Mouse (Mus musculus): ENCODE measurements around the gene Aprt. TPM values are rescaled to one million over a fixed set of nuclear protein-coding genes. Genes with fewer than 3 reads are reported as not detected.

Aprt gene
- total RNA-seq, 1 experiment from 2014 or later, result 87.1 TPM

- no peak for ATAC-seq (replicated peaks in 1 of 2; ENCODE audit: insufficient read depth in 1 of 2, low FRiP score in 2 of 2, low TSS enrichment in 1 of 2, low read depth in 1 of 2, poor library complexity in 2 of 2, severe bottlenecking in 2 of 2)
These were observed 4.9 kb downstream of the Aprt start for GRCm38 (mm10) chr8:122571750-122572267.

GRCm38 (mm10) chr8:122571153-122571552 is 5.6 kb downstream of the Aprt start:
- ATAC-seq (replicated peaks in 1 of 2; ENCODE audit: insufficient read depth in 1 of 2, low FRiP score in 2 of 2, low TSS enrichment in 1 of 2, low read depth in 1 of 2, poor library complexity in 2 of 2, severe bottlenecking in 2 of 2), result no peak

GRCm38 (mm10) chr8:122569996-122570395 is 6.7 kb downstream of the Aprt start:
- ATAC-seq (replicated peaks in 1 of 2; ENCODE audit: insufficient read depth in 1 of 2, low FRiP score in 2 of 2, low TSS enrichment in 1 of 2, low read depth in 1 of 2, poor library complexity in 2 of 2, severe bottlenecking in 2 of 2), result no peak

GRCm38 (mm10) chr8:122569329-122569728 is 7.4 kb downstream of the Aprt start:
- ATAC-seq (replicated peaks in 1 of 2; ENCODE audit: insufficient read depth in 1 of 2, low FRiP score in 2 of 2, low TSS enrichment in 1 of 2, low read depth in 1 of 2, poor library complexity in 2 of 2, severe bottlenecking in 2 of 2), result no peak

- no peak for ATAC-seq (replicated peaks in 1 of 2; ENCODE audit: insufficient read depth in 1 of 2, low FRiP score in 2 of 2, low TSS enrichment in 1 of 2, low read depth in 1 of 2, poor library complexity in 2 of 2, severe bottlenecking in 2 of 2)
These were observed 7.8 kb downstream of the Aprt start for GRCm38 (mm10) chr8:122568881-122569309.

GRCm38 (mm10) chr8:122568109-122568504 is 8.6 kb downstream of the Aprt start:
- ATAC-seq (replicated peaks in 1 of 2; ENCODE audit: insufficient read depth in 1 of 2, low FRiP score in 2 of 2, low TSS enrichment in 1 of 2, low read depth in 1 of 2, poor library complexity in 2 of 2, severe bottlenecking in 2 of 2), result no peak

GRCm38 (mm10) chr8:122567361-122568108 is 9.2 kb downstream of the Aprt start, which contains the start of gene Cdt1:
Cdt1 (plus strand) TSS chr8:122568015.
- ATAC-seq (replicated peaks in 1 of 2; ENCODE audit: insufficient read depth in 1 of 2, low FRiP score in 2 of 2, low TSS enrichment in 1 of 2, low read depth in 1 of 2, poor library complexity in 2 of 2, severe bottlenecking in 2 of 2), result peak; percentile 92

- no peak for ATAC-seq (replicated peaks in 1 of 2; ENCODE audit: insufficient read depth in 1 of 2, low FRiP score in 2 of 2, low TSS enrichment in 1 of 2, low read depth in 1 of 2, poor library complexity in 2 of 2, severe bottlenecking in 2 of 2)
These were observed 9.9 kb downstream of the Aprt start for GRCm38 (mm10) chr8:122566766-122567165.

- peak in 1 of 2 experiments; percentile 30; a peak in 1 of 4 replicates for ATAC-seq (replicated peaks in 1 of 2; ENCODE audit: insufficient read depth in 1 of 2, low FRiP score in 2 of 2, low TSS enrichment in 1 of 2, low read depth in 1 of 2, poor library complexity in 2 of 2, severe bottlenecking in 2 of 2)
These were observed 12.1 kb downstream of the Aprt start for GRCm38 (mm10) chr8:122564363-122565352.

GRCm38 (mm10) chr8:122561199-122561598 is 15.5 kb downstream of the Aprt start:
- no peak for ATAC-seq (replicated peaks in 1 of 2; ENCODE audit: insufficient read depth in 1 of 2, low FRiP score in 2 of 2, low TSS enrichment in 1 of 2, low read depth in 1 of 2, poor library complexity in 2 of 2, severe bottlenecking in 2 of 2)

- ATAC-seq (replicated peaks in 1 of 2; ENCODE audit: insufficient read depth in 1 of 2, low FRiP score in 2 of 2, low TSS enrichment in 1 of 2, low read depth in 1 of 2, poor library complexity in 2 of 2, severe bottlenecking in 2 of 2), result no peak
These were observed 17.9 kb downstream of the Aprt start for GRCm38 (mm10) chr8:122558671-122559349.

GRCm38 (mm10) chr8:122557248-122558038 is 19.3 kb downstream of the Aprt start:
- ATAC-seq (replicated peaks in 1 of 2; ENCODE audit: insufficient read depth in 1 of 2, low FRiP score in 2 of 2, low TSS enrichment in 1 of 2, low read depth in 1 of 2, poor library complexity in 2 of 2, severe bottlenecking in 2 of 2), result no peak

GRCm38 (mm10) chr8:122556030-122557009 is 20.4 kb downstream of the Aprt start:
- ATAC-seq (replicated peaks in 1 of 2; ENCODE audit: insufficient read depth in 1 of 2, low FRiP score in 2 of 2, low TSS enrichment in 1 of 2, low read depth in 1 of 2, poor library complexity in 2 of 2, severe bottlenecking in 2 of 2), result peak; percentile 84 to 93

- ATAC-seq (replicated peaks in 1 of 2; ENCODE audit: insufficient read depth in 1 of 2, low FRiP score in 2 of 2, low TSS enrichment in 1 of 2, low read depth in 1 of 2, poor library complexity in 2 of 2, severe bottlenecking in 2 of 2), result no peak
These were observed 21.9 kb downstream of the Aprt start for GRCm38 (mm10) chr8:122554786-122555185.

- ATAC-seq (replicated peaks in 1 of 2; ENCODE audit: insufficient read depth in 1 of 2, low FRiP score in 2 of 2, low TSS enrichment in 1 of 2, low read depth in 1 of 2, poor library complexity in 2 of 2, severe bottlenecking in 2 of 2), result peak; percentile 56 to 66
These were observed 25.3 kb downstream of the Aprt start, which contains the start of gene Piezo1 for GRCm38 (mm10) chr8:122551265-122552051. Piezo1 (minus strand) TSS chr8:122551329.

All from hematopoietic stem cell, adult 5-6 weeks (primary cell).